Mouse (Mus musculus) cortical plate, adult 2 months (tissue): ENCODE measurements around the gene Espn.

ENCODE experiments used
- CTCF ChIP-seq: fragments of 200-500 bp; IDR thresholded peaks from 2 replicates; pipeline ENCODE4 v1.5.1; 2011; ENCODE audit warnings: mild to moderate bottlenecking, control low read depth, low read length; ENCODE audit not compliant: insufficient read depth; ENCODE audit errors: extremely low read depth
- POLR2A ChIP-seq: fragments of 200-500 bp; IDR thresholded peaks from 2 replicates; pipeline ENCODE4 v1.6.1; 2011; ENCODE audit warnings: mild to moderate bottlenecking, low read length, control low read depth; ENCODE audit not compliant: insufficient read depth; ENCODE audit errors: extremely low read depth

DNA sequence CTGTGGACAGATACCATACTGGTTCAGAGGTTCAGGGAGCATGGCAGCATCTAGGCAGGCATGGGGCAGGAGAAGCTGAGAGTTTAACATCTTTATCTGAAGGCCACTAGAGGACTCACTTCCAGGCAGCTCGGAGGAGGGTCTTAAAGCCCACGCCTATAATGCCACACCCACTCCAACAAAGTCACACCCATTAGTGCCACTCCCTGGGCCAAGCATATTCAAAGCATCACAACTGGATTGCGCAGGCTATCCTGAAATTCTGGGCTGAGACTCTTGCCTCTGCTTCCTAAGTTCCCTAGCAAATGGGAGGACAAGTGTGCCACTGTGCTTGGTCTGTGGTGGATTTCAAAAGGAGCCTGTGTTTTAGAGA lies 33.0 kb upstream of the Espn start:
- TF ChIP-seq CTCF (no peak), POLR2A (no peak)
